Mouse (Mus musculus): ENCODE measurements around the gene Ankrd63.

DNA sequence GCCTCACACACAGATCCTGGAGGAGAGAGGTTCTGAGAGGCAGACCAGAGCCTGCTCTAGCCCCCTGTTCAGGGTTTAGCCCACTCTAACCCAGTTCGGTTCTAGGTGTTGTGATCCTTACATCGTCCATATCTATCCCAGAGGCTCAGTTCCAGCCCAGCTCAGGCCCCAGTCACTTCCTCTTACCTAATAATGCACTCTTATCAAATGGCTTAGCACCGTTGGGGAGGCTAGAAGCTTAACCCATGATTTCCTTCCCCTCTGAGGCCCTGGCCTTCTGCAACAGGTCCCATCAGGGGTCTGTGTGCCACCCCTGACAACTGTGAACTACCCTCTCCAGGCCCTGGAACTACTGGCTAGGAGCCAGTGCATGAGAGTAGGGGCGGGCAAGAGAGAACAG lies 25.4 kb upstream of the Ankrd63 start:
- TF ChIP-seq CTCF (conservative IDR thresholded peaks at IDR 0.05; ENCODE audit: insufficient read depth, insufficient read length, low read depth, low read length): no peak
- no peak for TF ChIP-seq POLR2A (IDR thresholded peaks at IDR 0.05; ENCODE audit: low read depth, low read length)

All from kidney, adult 2 months (tissue).